Mouse (Mus musculus) embryonic facial prominence, embryonic 12.5 days (tissue): ENCODE measurements around the gene Lrmda. TPM values are rescaled to one million over a fixed set of nuclear protein-coding genes. Genes with fewer than 3 reads are reported as not detected.

Source experiments
- ATAC-seq: fragments of 200-750 bp; cut with Nextera tagmentation; 2 replicates; pipeline ENCODE4 v1.8.0; 2017; ENCODE audit not compliant: insufficient number of reproducible peaks, insufficient read depth, low FRiP score, low TSS enrichment
- H3K27ac ChIP-seq: fragments of 300-500 bp; sonication (generic); 2 replicates; pipeline ENCODE4 v1.5.1; 2016; ENCODE audit warnings: mild to moderate bottlenecking
- H3K27me3 ChIP-seq: fragments of 300-500 bp; sonication (generic); 2 replicates; pipeline ENCODE4 v1.6.1; 2016; ENCODE audit warnings: mild to moderate bottlenecking, moderate library complexity
- H3K36me3 ChIP-seq: fragments of 300-500 bp; sonication (generic); 2 replicates; pipeline ENCODE4 v1.6.1; 2016; ENCODE audit warnings: mild to moderate bottlenecking
- H3K4me1 ChIP-seq: fragments of 300-500 bp; sonication (generic); 2 replicates; pipeline ENCODE4 v1.6.1; 2016
- H3K4me2 ChIP-seq: fragments of 300-500 bp; sonication (generic); replicated peaks from 2 replicates; pipeline ENCODE4 v1.6.1; 2016; ENCODE audit warnings: mild to moderate bottlenecking, moderate library complexity
- H3K4me3 ChIP-seq: fragments of 300-500 bp; sonication (generic); 2 replicates; pipeline ENCODE4 v1.5.1; 2016; ENCODE audit warnings: mild to moderate bottlenecking
- H3K9ac ChIP-seq: fragments of 300-500 bp; sonication (generic); 2 replicates; pipeline ENCODE4 v1.6.1; 2016; ENCODE audit warnings: mild to moderate bottlenecking, moderate library complexity
- H3K9me3 ChIP-seq: fragments of 300-500 bp; sonication (generic); 2 replicates; pipeline ENCODE4 v1.6.1; 2016; ENCODE audit warnings: mild to moderate bottlenecking, moderate library complexity
- WGBS: fragments of 180-500 bp; shearing (Covaris S2); methylation state at CpG from one replicate; pipeline ENCODE4 v1.1.7; 2016; 5-methylcytosine and 5-hydroxymethylcytosine counted together
- polyA plus RNA-seq: library from polyadenylated mRNA; unstranded; fragments of >200 nt; fragmentation: Nextera tagmentation; extraction: Ambion mirVana; gene quantifications from 2 replicates; pipeline ENCODE4 v1.2.1, GENCODE M21; 2016

Lrmda gene
- polyA plus RNA-seq, 1 experiment from 2014 or later: 0.28 TPM

DNA sequence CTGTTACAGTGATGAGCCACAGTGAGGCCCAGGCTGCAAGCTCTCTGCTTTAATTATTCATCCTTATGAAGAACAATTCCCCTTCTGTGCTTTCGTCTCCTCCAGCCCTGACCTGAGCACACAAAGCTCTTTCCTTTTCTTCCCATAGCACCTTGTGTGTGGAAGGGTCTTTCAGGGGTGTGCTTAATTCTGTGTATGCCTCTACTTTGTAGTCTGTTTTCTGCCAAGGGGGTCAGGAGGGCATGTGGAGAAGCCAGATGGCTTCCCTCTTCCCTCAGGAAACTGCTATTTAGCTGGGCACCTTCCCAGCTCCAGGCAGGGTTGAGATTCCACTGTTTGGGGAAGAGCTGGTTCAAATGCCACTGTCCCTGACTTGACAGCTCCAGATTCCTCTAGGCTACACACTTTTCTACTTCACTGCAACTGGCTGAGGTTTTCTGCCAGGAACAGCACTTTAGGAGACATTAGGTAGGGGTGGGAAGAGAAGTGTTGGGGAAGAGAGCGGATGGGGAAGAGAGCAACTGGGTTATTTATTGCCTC lies 995.3 kb downstream of the Lrmda start:
- Histone ChIP-seq H3K27ac (peak overlapping the region; percentile 13; the same call in 1 of the 2 replicates), H3K4me2 (no peak overlapping the region), H3K27me3 (no peaks in the 10 kb centered on the region), H3K4me3 (no peak overlapping the region), H3K9me3 (no peaks in the 10 kb centered on the region), H3K36me3 (no peaks in the 10 kb centered on the region), H3K9ac (no peak overlapping the region), H3K4me1 (peaks cover 10% of the 10 kb centered on the region)
- WGBS: 33% methylated on average over 2 of the region's 2 CpGs
- no peak for ATAC-seq

GRCm38 (mm10) chr14:23015321-23016067 lies 996.0 kb downstream of the Lrmda start:
- Histone ChIP-seq H3K4me2 (no peak overlapping the region), H3K27me3 (no peaks in the 10 kb centered on the region), H3K4me3 (no peak overlapping the region), H3K9me3 (no peaks in the 10 kb centered on the region), H3K9ac (no peak overlapping the region), H3K4me1 (peaks cover 10% of the 10 kb centered on the region), H3K27ac (no peak overlapping the region), H3K36me3 (no peaks in the 10 kb centered on the region)
- 49% methylated on average over 16 of the region's 16 CpGs for WGBS
- ATAC-seq: no peak

DNA sequence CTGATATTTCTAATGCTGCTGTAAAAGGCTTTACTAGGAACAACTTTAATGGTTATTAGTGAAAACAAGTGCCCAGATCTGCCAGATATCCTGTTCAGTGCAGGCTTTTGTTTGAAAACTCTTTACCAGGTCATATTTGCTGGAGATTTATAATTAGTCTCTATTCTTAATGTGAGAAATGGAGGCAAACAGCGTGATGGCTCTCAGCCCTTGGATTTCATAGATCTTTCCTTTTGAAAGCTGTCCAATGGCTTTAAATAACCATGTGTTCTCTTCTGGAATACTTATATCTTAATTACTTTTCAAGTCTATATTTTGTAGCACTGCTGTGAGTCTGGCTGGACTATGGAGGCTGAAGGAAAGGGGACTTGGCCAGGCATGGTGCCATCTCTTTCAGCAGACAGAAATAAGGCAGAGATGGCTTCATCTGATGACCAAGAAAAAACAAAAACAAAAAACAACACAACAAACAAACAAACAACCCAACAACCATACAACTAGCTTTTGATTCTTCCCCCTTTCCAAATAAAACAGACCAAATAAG lies 996.6 kb downstream of the Lrmda start:
- peaks cover 10% of the 10 kb centered on the region for H3K4me1 ChIP-seq
- 82% methylated on average over 1 of the region's 1 CpGs for WGBS
- H3K9ac ChIP-seq: no peak overlapping the region
- H3K4me3 ChIP-seq: no peak overlapping the region
- no peaks in the 10 kb centered on the region for H3K36me3 ChIP-seq
- H3K27me3 ChIP-seq: no peaks in the 10 kb centered on the region
- no peak overlapping the region for H3K27ac ChIP-seq
- no peaks in the 10 kb centered on the region for H3K9me3 ChIP-seq
- H3K4me2 ChIP-seq: no peak overlapping the region
- no peak for ATAC-seq

DNA sequence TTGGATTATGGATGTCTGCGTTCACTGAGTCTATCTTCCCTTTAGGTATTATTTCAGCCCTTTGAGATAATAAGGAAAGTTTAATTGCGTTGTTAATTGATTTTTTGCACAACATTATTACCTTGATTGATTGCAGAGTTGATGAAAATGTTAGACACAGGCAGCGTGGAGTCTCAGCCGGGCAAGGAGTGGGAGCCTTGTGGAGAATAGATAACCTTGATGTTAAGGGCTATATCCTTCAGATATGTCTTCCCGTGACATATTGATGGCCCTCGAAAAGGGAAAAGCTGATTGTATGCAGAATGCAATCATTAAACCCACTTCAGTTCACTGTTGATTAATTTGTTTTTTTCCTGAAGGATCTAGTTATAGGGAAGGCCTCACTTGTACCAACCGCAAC lies 1021.5 kb downstream of the Lrmda start:
- Histone ChIP-seq H3K27ac (no peak overlapping the region), H3K36me3 (no peaks in the 10 kb centered on the region), H3K4me2 (no peak overlapping the region), H3K27me3 (no peaks in the 10 kb centered on the region), H3K9me3 (no peaks in the 10 kb centered on the region), H3K4me3 (no peak overlapping the region), H3K4me1 (no peaks in the 10 kb centered on the region), H3K9ac (no peak overlapping the region)
- ATAC-seq: no peak
- WGBS: 88% methylated on average over 7 of the region's 7 CpGs

DNA sequence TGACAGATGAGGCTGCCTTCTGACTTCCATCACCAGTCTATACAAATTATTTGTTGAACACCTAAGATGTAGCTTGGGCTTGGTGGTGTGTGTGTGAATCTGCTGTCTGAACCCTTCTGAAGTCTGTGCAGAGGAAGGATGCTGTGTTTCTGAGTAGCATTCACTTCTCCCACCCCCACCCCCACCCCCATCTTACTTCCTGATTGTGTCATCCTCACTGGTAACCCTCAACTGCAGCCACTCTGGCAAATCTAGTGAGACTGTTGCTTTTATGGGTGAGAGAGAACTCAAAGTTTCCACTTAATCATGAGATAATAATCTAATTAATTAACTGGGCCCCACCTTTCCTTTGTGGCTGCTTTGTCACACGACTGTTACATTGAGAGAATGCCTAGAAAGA lies 1025.8 kb downstream of the Lrmda start:
- Histone ChIP-seq H3K27ac (no peak overlapping the region), H3K36me3 (no peaks in the 10 kb centered on the region), H3K4me3 (no peak overlapping the region), H3K9me3 (no peaks in the 10 kb centered on the region), H3K4me2 (no peak overlapping the region), H3K27me3 (no peaks in the 10 kb centered on the region), H3K4me1 (no peaks in the 10 kb centered on the region), H3K9ac (no peak overlapping the region)
- no peak for ATAC-seq
- WGBS: 38% methylated on average over 1 of the region's 1 CpGs

DNA sequence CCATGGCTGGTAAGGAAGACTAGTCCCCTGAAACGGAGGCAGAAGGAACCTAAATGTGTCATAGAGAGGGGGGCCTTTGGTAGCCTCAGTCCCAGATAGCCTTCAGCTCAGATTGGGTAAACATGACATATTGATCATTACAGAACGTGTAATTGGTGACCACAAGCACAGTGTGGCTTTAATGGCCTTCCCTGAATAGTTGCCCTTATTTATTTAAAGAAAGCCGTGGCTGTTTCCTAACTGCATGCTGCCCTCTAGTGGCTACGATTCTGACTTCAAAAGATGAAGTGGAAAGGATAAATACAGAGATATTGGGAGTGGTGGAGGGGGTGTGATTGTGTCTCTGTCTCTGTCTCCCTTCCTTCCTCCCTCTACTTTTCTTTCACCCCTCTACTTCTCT lies 1026.8 kb downstream of the Lrmda start:
- H3K4me1 ChIP-seq: 0 out of 2 replicates have a peak, but pooled peaks cover under 1% of the 10 kb centered on the region
- H3K27ac ChIP-seq: no peak overlapping the region
- no peaks in the 10 kb centered on the region for H3K36me3 ChIP-seq
- no peak overlapping the region for H3K4me2 ChIP-seq
- H3K9ac ChIP-seq: no peak overlapping the region
- ATAC-seq: no peak
- H3K4me3 ChIP-seq: no peak overlapping the region
- WGBS: 14% methylated on average over 4 of the region's 4 CpGs
- H3K27me3 ChIP-seq: no peaks in the 10 kb centered on the region
- H3K9me3 ChIP-seq: no peaks in the 10 kb centered on the region

GRCm38 (mm10) chr14:23051441-23051840 lies 1031.9 kb downstream of the Lrmda start:
- Histone ChIP-seq H3K4me2 (no peak overlapping the region), H3K27me3 (no peaks in the 10 kb centered on the region), H3K4me1 (peaks cover 4% of the 10 kb centered on the region; the same call in 1 of the 2 replicates), H3K36me3 (no peaks in the 10 kb centered on the region), H3K4me3 (no peak overlapping the region), H3K9ac (no peak overlapping the region), H3K9me3 (no peaks in the 10 kb centered on the region), H3K27ac (no peak overlapping the region)
- no peak for ATAC-seq
- WGBS: 34% methylated on average over 7 of the region's 7 CpGs

- H3K4me1 ChIP-seq: peaks cover 4% of the 10 kb centered on the region; the same call in 1 of the 2 replicates
- H3K36me3 ChIP-seq: no peaks in the 10 kb centered on the region
- no peaks in the 10 kb centered on the region for H3K9me3 ChIP-seq
- H3K27ac ChIP-seq: no peak overlapping the region
- 66% methylated on average over 11 of the region's 11 CpGs for WGBS
- H3K4me2 ChIP-seq: no peak overlapping the region
- ATAC-seq: no peak
- no peak overlapping the region for H3K4me3 ChIP-seq
- H3K27me3 ChIP-seq: no peaks in the 10 kb centered on the region
- H3K9ac ChIP-seq: no peak overlapping the region
Measured at GRCm38 (mm10) chr14:23052833-23053592, 1033.5 kb downstream of the Lrmda start.

DNA sequence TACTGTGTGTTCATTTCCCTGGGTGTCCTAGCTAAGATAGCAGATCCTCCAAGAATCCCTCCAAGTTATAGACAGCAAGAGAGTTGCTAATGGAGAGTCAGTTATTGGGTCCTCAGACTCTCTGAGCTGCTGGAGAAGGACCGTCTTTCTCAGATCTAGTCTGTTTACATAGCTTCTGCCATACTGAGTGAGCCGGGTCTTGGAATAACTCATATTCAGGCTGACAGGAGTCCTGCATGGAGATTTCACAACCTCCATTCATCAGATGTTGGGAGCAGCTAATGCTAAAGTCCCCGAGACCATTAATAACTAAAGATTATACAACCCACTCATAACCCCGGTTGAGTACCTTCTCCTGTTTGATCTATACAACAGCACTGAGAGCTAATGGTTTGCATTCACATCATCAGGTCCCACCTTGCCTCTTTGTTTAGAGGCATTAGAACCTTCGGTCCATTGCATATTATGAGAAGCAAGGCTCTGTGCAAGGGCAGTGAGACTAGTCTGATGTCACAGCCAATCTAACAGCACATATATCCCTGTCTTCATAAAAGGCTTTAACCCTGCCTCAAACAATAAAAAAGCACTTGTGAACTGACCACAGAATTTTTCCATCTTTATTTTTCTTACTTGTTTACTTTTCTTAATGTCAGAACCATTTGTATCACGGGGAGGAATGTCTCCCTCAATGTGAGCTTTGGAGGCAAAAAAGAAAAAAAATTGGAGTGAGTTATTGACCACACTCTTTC lies 1037.9 kb downstream of the Lrmda start:
- H3K4me2 ChIP-seq: no peak overlapping the region
- H3K27me3 ChIP-seq: no peaks in the 10 kb centered on the region
- no peak overlapping the region for H3K4me3 ChIP-seq
- no peak overlapping the region for H3K27ac ChIP-seq
- H3K9ac ChIP-seq: no peak overlapping the region
- H3K4me1 ChIP-seq: no peaks in the 10 kb centered on the region
- 86% methylated on average over 6 of the region's 6 CpGs for WGBS
- no peak for ATAC-seq
- no peaks in the 10 kb centered on the region for H3K36me3 ChIP-seq
- H3K9me3 ChIP-seq: no peaks in the 10 kb centered on the region

GRCm38 (mm10) chr14:23057987-23058386 lies 1038.5 kb downstream of the Lrmda start:
- H3K4me3 ChIP-seq: no peak overlapping the region
- H3K4me1 ChIP-seq: no peaks in the 10 kb centered on the region
- H3K36me3 ChIP-seq: no peaks in the 10 kb centered on the region
- no peak overlapping the region for H3K9ac ChIP-seq
- ATAC-seq: no peak
- no peaks in the 10 kb centered on the region for H3K27me3 ChIP-seq
- H3K4me2 ChIP-seq: no peak overlapping the region
- WGBS: 92% methylated on average over 2 of the region's 2 CpGs
- H3K9me3 ChIP-seq: no peaks in the 10 kb centered on the region
- no peak overlapping the region for H3K27ac ChIP-seq

- 59% methylated on average over 1 of the region's 1 CpGs for WGBS
- no peaks in the 10 kb centered on the region for H3K36me3 ChIP-seq
- no peak overlapping the region for H3K4me2 ChIP-seq
- no peaks in the 10 kb centered on the region for H3K9me3 ChIP-seq
- H3K9ac ChIP-seq: no peak overlapping the region
- no peaks in the 10 kb centered on the region for H3K4me1 ChIP-seq
- no peak overlapping the region for H3K27ac ChIP-seq
- no peak overlapping the region for H3K4me3 ChIP-seq
- ATAC-seq: no peak
- H3K27me3 ChIP-seq: no peaks in the 10 kb centered on the region
Measured at GRCm38 (mm10) chr14:23078719-23079118, 1059.2 kb downstream of the Lrmda start.
